Mouse (Mus musculus) hindbrain, embryonic 11.5 days (tissue): Measurements from ENCODE around the gene Pltp. TPM values are rescaled to one million over a fixed set of nuclear protein-coding genes. Genes with fewer than 3 reads are reported as not detected.
A peak's percentile ranks its signal among the peaks of the same experiment; 100 is the strongest.

Source experiments
- ATAC-seq: fragments of 200-750 bp; cut with Nextera tagmentation; 2 replicates; pipeline ENCODE4 v1.8.0; 2017; ENCODE audit warnings: mild to moderate bottlenecking, moderate TSS enrichment, moderate library complexity; ENCODE audit not compliant: low FRiP score
- DNase-seq: peaks from one replicate; pipeline ENCODE4 v3.0.0-alpha.2; 2015; ENCODE audit warnings: low spot score
- H3K27ac ChIP-seq: fragments of 300-500 bp; sonication (generic); 2 replicates; pipeline ENCODE4 v1.5.1; 2014; ENCODE audit warnings: mild to moderate bottlenecking, low read depth, low read length
- H3K27me3 ChIP-seq: fragments of 300-500 bp; sonication (generic); 2 replicates; pipeline ENCODE4 v1.6.1; 2014; ENCODE audit warnings: mild to moderate bottlenecking, low read length, moderate library complexity, mixed read lengths; ENCODE audit not compliant: control insufficient read depth, insufficient read depth
- H3K36me3 ChIP-seq: fragments of 300-500 bp; sonication (generic); 2 replicates; pipeline ENCODE4 v1.6.1; 2014; ENCODE audit warnings: mild to moderate bottlenecking, low read length, moderate library complexity, mixed read lengths; ENCODE audit not compliant: control insufficient read depth, insufficient read depth
- H3K4me1 ChIP-seq: fragments of 300-500 bp; sonication (generic); replicated peaks from 2 replicates; pipeline ENCODE4 v1.6.1; 2014; ENCODE audit warnings: low read length, mixed read lengths; ENCODE audit not compliant: control insufficient read depth, insufficient read depth
- H3K4me2 ChIP-seq: fragments of 300-500 bp; sonication (generic); replicated peaks from 2 replicates; pipeline ENCODE4 v1.6.1; 2014; ENCODE audit warnings: mild to moderate bottlenecking, low read depth, low read length
- H3K4me3 ChIP-seq: fragments of 300-500 bp; sonication (generic); 2 replicates; pipeline ENCODE4 v1.5.1; 2014; ENCODE audit warnings: low read depth, low read length
- H3K9ac ChIP-seq: fragments of 300-500 bp; sonication (generic); 2 replicates; pipeline ENCODE4 v1.6.1; 2014; ENCODE audit warnings: low read depth, low read length
- H3K9me3 ChIP-seq: fragments of 300-500 bp; sonication (generic); 2 replicates; pipeline ENCODE4 v1.6.1; 2016; ENCODE audit warnings: low read length; ENCODE audit not compliant: control insufficient read depth
- WGBS: fragments of 180-500 bp; shearing (Covaris S2); extraction: QIAGEN DNeasy Blood & Tissue Kit; methylation state at CpG from one replicate; pipeline ENCODE4 v1.1.7; 2014; 5-methylcytosine and 5-hydroxymethylcytosine counted together
- polyA plus RNA-seq: library from polyadenylated mRNA; unstranded; fragments of >200 nt; fragmentation: Nextera tagmentation; extraction: Ambion mirVana; gene quantifications from 2 replicates; pipeline ENCODE4 v1.2.1, GENCODE M21; 2014

Gene Pltp
- 62.2 and 67.6 TPM in 2 replicates for polyA plus RNA-seq

GRCm38 (mm10) chr2:164857101-164857821 lies at the start of gene Pltp:
Gene Pltp, minus strand, starts transcription at chr2:164857711.
- peak within 1 kb of the TSS; percentile 40 for H3K9ac ChIP-seq
- DNase-seq: peak; percentile 82
- peak within 1 kb of the TSS; percentile 92 for H3K4me2 ChIP-seq
- WGBS: under 1% methylated on average over 37 of the region's 47 CpGs
- peaks cover 11% of the 10 kb centered on the region for H3K27me3 ChIP-seq
- H3K36me3 ChIP-seq: no peaks in the 10 kb centered on the region
- peak; percentile 86 for ATAC-seq
- peak within 1 kb of the TSS; percentile 41 for H3K4me3 ChIP-seq
- peak within 1 kb of the TSS; percentile 25; the same call in 1 of the 2 replicates for H3K27ac ChIP-seq
- H3K9me3 ChIP-seq: no peaks in the 10 kb centered on the region
- H3K4me1 ChIP-seq: peaks cover 3% of the 10 kb centered on the region; the same call in 1 of the 2 replicates

- 100% methylated on average over 4 of the region's 4 CpGs for WGBS
- peaks cover 6% of the 10 kb centered on the region for H3K4me1 ChIP-seq
- no peak for ATAC-seq
These were observed 48.6 kb upstream of the Pltp start for GRCm38 (mm10) chr2:164906071-164906470.

GRCm38 (mm10) chr2:164903496-164903895 lies 46.0 kb upstream of the Pltp start:
- DNase-seq (no peak), ATAC-seq (no peak)
- no peak overlapping the region for H3K4me3 ChIP-seq
- 0 out of 2 replicates have a peak, but pooled peaks cover 4% of the 10 kb centered on the region for H3K9me3 ChIP-seq
- no peak overlapping the region for H3K4me2 ChIP-seq
- no peaks in the 10 kb centered on the region for H3K27me3 ChIP-seq
- no peaks in the 10 kb centered on the region for H3K4me1 ChIP-seq
- H3K27ac ChIP-seq: no peak overlapping the region
- no peak overlapping the region for H3K9ac ChIP-seq
- H3K36me3 ChIP-seq: peaks cover 31% of the 10 kb centered on the region
- WGBS: 80% methylated on average over 1 of the region's 1 CpGs

More at GRCm38 (mm10) chr2:164906071-164906470, 48.6 kb upstream of the Pltp start:
- no peak overlapping the region for H3K4me3 ChIP-seq
- no peak overlapping the region for H3K9ac ChIP-seq
- DNase-seq: no peak
- 0 out of 2 replicates have a peak, but pooled peaks cover 4% of the 10 kb centered on the region for H3K9me3 ChIP-seq
- no peaks in the 10 kb centered on the region for H3K27me3 ChIP-seq
- H3K36me3 ChIP-seq: peaks cover 37% of the 10 kb centered on the region
- no peak overlapping the region for H3K4me2 ChIP-seq
- no peak overlapping the region for H3K27ac ChIP-seq

GRCm38 (mm10) chr2:164901380-164901779 lies 43.9 kb upstream of the Pltp start:
- Histone ChIP-seq H3K27ac (no peak overlapping the region), H3K36me3 (peaks cover 21% of the 10 kb centered on the region), H3K9ac (no peak overlapping the region), H3K4me2 (no peak overlapping the region), H3K4me3 (no peak overlapping the region), H3K27me3 (no peaks in the 10 kb centered on the region), H3K9me3 (0 out of 2 replicates have a peak, but pooled peaks cover 4% of the 10 kb centered on the region), H3K4me1 (no peaks in the 10 kb centered on the region)
- WGBS: 93% methylated on average over 13 of the region's 13 CpGs
- DNase-seq (no peak), ATAC-seq (no peak)

GRCm38 (mm10) chr2:164899723-164900459 lies 42.4 kb upstream of the Pltp start:
- Histone ChIP-seq H3K4me1 (no peaks in the 10 kb centered on the region), H3K9ac (no peak overlapping the region), H3K36me3 (peaks cover 23% of the 10 kb centered on the region), H3K4me3 (no peak overlapping the region), H3K4me2 (no peak overlapping the region), H3K27me3 (no peaks in the 10 kb centered on the region), H3K27ac (no peak overlapping the region), H3K9me3 (no peaks in the 10 kb centered on the region)
- DNase-seq (no peak), ATAC-seq (no peak)
- 95% methylated on average over 16 of the region's 16 CpGs for WGBS

- Histone ChIP-seq H3K4me1 (no peaks in the 10 kb centered on the region), H3K4me2 (no peak overlapping the region), H3K9me3 (no peaks in the 10 kb centered on the region), H3K4me3 (no peak overlapping the region), H3K9ac (no peak overlapping the region), H3K36me3 (peaks cover 21% of the 10 kb centered on the region), H3K27ac (no peak overlapping the region), H3K27me3 (no peaks in the 10 kb centered on the region)
- 92% methylated on average over 15 of the region's 15 CpGs for WGBS
- no peak for DNase-seq
- no peak for ATAC-seq
These were observed 41.5 kb upstream of the Pltp start for GRCm38 (mm10) chr2:164899034-164899433.

- DNase-seq: no peak
- WGBS: 92% methylated on average over 7 of the region's 7 CpGs
- Histone ChIP-seq H3K4me1 (no peaks in the 10 kb centered on the region), H3K9me3 (no peaks in the 10 kb centered on the region), H3K9ac (no peak overlapping the region), H3K27ac (no peak overlapping the region), H3K36me3 (peaks cover 21% of the 10 kb centered on the region), H3K4me2 (no peak overlapping the region), H3K4me3 (no peak overlapping the region), H3K27me3 (no peaks in the 10 kb centered on the region)
- ATAC-seq: no peak
These were observed 40.5 kb upstream of the Pltp start for GRCm38 (mm10) chr2:164898008-164898407.

GRCm38 (mm10) chr2:164895885-164896284 lies 38.4 kb upstream of the Pltp start:
- H3K4me3 ChIP-seq: no peak overlapping the region
- no peak overlapping the region for H3K4me2 ChIP-seq
- WGBS: 92% methylated on average over 6 of the region's 6 CpGs
- H3K4me1 ChIP-seq: no peaks in the 10 kb centered on the region
- H3K36me3 ChIP-seq: peaks cover 26% of the 10 kb centered on the region
- ATAC-seq (no peak), DNase-seq (no peak)
- no peaks in the 10 kb centered on the region for H3K27me3 ChIP-seq
- H3K9me3 ChIP-seq: no peaks in the 10 kb centered on the region
- no peak overlapping the region for H3K27ac ChIP-seq
- H3K9ac ChIP-seq: no peak overlapping the region
